Mouse (Mus musculus) liver, embryonic 14.5 days (tissue): Measurements from ENCODE around the gene Ddit4.
"Not testable (repeated sequence)": the region's sequence is repeated elsewhere in the genome, so short reads cannot be mapped to it uniquely, and the experiment has no call there.

Source experiments
- CTCF ChIP-seq: IDR thresholded peaks from 2 replicates; pipeline ENCODE4 v1.5.1; 2016; ENCODE audit warnings: antibody characterized with exemption, low read depth, control low read depth
- EP300 ChIP-seq: IDR thresholded peaks from 2 replicates; pipeline ENCODE4 v1.6.1; 2016; ENCODE audit warnings: antibody characterized with exemption, low read depth

DNA sequence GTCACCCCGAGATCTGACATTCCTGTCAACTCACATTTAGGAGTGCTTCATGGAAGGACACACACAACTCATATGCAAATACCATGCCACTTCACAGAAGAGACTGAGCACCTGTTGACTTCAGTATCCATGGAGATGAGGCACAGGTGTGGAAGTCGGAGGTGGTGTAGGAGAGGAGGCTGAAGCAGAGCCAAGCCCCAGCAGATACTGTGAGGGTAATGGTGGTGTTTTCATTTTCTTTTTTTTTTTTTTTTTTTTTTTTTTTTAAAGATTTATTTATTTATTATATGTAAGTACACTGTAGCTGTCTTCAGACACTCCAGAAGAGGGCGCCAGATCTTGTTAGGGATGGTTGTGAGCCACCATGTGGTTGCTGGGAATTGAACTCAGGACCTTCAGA lies 42.2 kb upstream of the Ddit4 start:
- TF ChIP-seq EP300, result not testable (repeated sequence)
- 0 out of 2 replicates have a peak, but pooled peaks have one; percentile 2 for TF ChIP-seq CTCF
